Mouse (Mus musculus) embryonic fibroblast, embryonic 13.5 days (primary cell): ENCODE measurements at regions not wholly inside any gene's neighbourhood (a gene's known extent, or its start where the extent isn't known, plus 50 kb on each side); places are given as distances from the start of the nearest gene placed in this dataset.

Experiments used
- CTCF ChIP-seq: IDR thresholded peaks from 2 replicates; pipeline ENCODE4 v1.5.1; 2011; ENCODE audit warnings: mild to moderate bottlenecking, control low read depth, low read length, moderate library complexity, borderline replicate concordance; ENCODE audit not compliant: insufficient read depth
- POLR2A ChIP-seq: IDR thresholded peaks from 2 replicates; pipeline ENCODE4 v1.6.1; 2011; ENCODE audit warnings: low read depth, mild to moderate bottlenecking, control low read depth, low read length, moderate library complexity

- TF ChIP-seq CTCF (no peak), POLR2A (no peak)
These were observed 288.3 kb upstream of the Zfp507 start for GRCm38 (mm10) chr7:36091132-36091531.
